Mouse (Mus musculus): Measurements from ENCODE around the gene Psmb2. TPM values are rescaled to one million over a fixed set of nuclear protein-coding genes. Genes with fewer than 3 reads are reported as not detected.

The Psmb2 gene
- polyA plus RNA-seq, 1 experiment from 2014 or later: 464 TPM

GRCm38 (mm10) chr4:126756766-126757165 lies 79.3 kb downstream of the Psmb2 start:
- H3K36me3 ChIP-seq: peaks cover 33% of the 10 kb centered on the region
- 78% methylated on average over 4 of the region's 4 CpGs for WGBS
- H3K27ac ChIP-seq (replicated peaks): no peak overlapping the region
- ATAC-seq (ENCODE audit: low read depth): no peak
- H3K27me3 ChIP-seq: no peaks in the 10 kb centered on the region
- H3K4me3 ChIP-seq: no peak overlapping the region
- H3K4me2 ChIP-seq: no peak overlapping the region
- H3K9ac ChIP-seq: no peak overlapping the region
- H3K9me3 ChIP-seq: no peaks in the 10 kb centered on the region
- peaks cover 20% of the 10 kb centered on the region for H3K4me1 ChIP-seq (replicated peaks)

GRCm38 (mm10) chr4:126758299-126758698 lies 80.9 kb downstream of the Psmb2 start:
- 87% methylated on average over 5 of the region's 5 CpGs for WGBS
- ATAC-seq (ENCODE audit: low read depth): no peak
- no peaks in the 10 kb centered on the region for H3K9me3 ChIP-seq

More at GRCm38 (mm10) chr4:126758299-126758698, 80.9 kb downstream of the Psmb2 start:
- no peak overlapping the region for H3K27ac ChIP-seq (replicated peaks)
- no peaks in the 10 kb centered on the region for H3K27me3 ChIP-seq
- H3K9ac ChIP-seq: no peak overlapping the region
- H3K4me2 ChIP-seq: no peak overlapping the region
- peaks cover 12% of the 10 kb centered on the region for H3K4me1 ChIP-seq (replicated peaks)
- H3K4me3 ChIP-seq: no peak overlapping the region
- H3K36me3 ChIP-seq: peaks cover 48% of the 10 kb centered on the region

Other genes starting within 250 kb of the Psmb2 start
- 16.5 and 17.4 TPM in 2 replicates for gene Ago3, start 248.1 kb upstream of the Psmb2 start, polyA plus RNA-seq (2015; fragmentation: Nextera tagmentation; extraction: Ambion mirVana)
- gene Ago1, start 209.0 kb upstream of the Psmb2 start, polyA plus RNA-seq (2015; fragmentation: Nextera tagmentation; extraction: Ambion mirVana): 11.5 and 12.1 TPM in 2 replicates
- gene Ago4, start 144.2 kb upstream of the Psmb2 start, polyA plus RNA-seq (2015; fragmentation: Nextera tagmentation; extraction: Ambion mirVana): 8.7 and 9.1 TPM in 2 replicates
- 6.5 and 8.6 TPM in 2 replicates for gene Clspn, start 120.7 kb upstream of the Psmb2 start, polyA plus RNA-seq (2015; fragmentation: Nextera tagmentation; extraction: Ambion mirVana)
- gene 5730409E04Rik, start 67.8 kb upstream of the Psmb2 start, polyA plus RNA-seq (2015; fragmentation: Nextera tagmentation; extraction: Ambion mirVana): 7.2 and 7.6 TPM in 2 replicates
- 0.18 TPM in 1 of 2 replicates, not detected in the other for gene Tfap2e, start 58.6 kb downstream of the Psmb2 start, polyA plus RNA-seq (2015; fragmentation: Nextera tagmentation; extraction: Ambion mirVana)
- gene Ncdn, start 75.8 kb downstream of the Psmb2 start, polyA plus RNA-seq (2015; fragmentation: Nextera tagmentation; extraction: Ambion mirVana): 85.3 and 86.7 TPM in 2 replicates
- 38.3 and 41.3 TPM in 2 replicates for gene AU040320, start 75.9 kb downstream of the Psmb2 start, polyA plus RNA-seq (2015; fragmentation: Nextera tagmentation; extraction: Ambion mirVana)

Measured in neural tube, embryonic 13.5 days (tissue).